Mouse (Mus musculus): ENCODE results near the gene Clec4f.
A peak's percentile ranks its signal among the peaks of the same experiment; 100 is the strongest.

Gene Clec4f

DNA sequence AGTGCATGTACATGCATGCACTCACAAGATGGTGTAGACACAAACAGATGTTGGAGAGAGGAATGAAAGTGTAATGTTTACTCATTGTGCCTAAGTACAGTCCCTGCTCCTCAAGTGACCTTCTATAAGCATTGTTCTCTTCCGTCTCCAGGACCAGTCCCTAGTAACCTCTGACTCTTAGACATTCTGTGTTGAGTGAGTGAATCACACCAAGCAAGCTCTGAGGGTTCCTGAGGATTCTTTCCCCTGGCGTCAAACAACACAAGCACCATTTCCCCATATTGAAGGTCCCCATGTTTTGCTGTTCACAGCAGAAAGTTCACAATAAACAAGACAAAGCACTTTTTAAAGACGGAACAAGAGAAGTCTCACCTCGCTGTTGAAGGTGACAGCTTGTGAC lies 24.2 kb downstream of the Clec4f start:
- DNase-seq (ENCODE audit: low read depth), result no peak

DNA sequence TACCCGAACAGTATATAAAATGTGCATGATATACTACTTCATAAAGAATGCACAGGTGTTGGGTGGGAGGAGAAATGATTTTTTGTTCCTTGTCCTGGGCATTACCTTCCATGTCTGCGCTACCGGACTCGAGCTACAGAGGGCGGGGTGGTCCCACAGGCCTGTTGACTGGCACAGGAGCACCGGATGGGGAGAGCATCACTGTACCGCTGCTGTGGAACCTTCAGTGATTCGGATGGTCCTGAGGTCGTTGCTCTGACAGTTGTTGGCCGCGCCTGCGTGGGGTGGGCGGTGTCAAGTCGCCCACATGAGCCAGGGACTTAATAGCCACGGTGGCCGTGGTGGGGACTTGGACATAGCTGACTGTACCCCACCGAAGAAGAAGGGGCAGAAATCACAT lies 29.2 kb downstream of the Clec4f start:
- no peak for DNase-seq (ENCODE audit: low read depth)

DNA sequence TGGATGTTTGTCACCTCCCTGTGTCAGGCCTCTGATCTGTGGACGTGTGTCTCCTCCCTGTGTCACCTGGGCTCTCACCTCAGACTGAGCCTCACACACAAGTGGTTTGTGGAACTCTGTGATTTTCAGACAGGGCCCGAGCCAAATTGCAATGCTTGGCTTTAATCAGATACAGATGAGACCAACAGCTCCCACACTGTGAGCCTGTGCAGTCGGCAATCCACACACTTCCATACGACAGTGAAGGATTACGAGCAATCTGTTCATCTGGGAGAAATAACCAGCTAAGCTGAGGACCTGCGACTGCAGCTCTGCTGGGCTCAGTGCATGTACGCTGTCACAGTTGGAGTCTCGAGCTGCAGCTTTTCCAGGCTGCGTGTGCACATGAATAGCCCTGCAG lies 36.0 kb downstream of the Clec4f start:
- DNase-seq (ENCODE audit: low read depth), result no peak

DNA sequence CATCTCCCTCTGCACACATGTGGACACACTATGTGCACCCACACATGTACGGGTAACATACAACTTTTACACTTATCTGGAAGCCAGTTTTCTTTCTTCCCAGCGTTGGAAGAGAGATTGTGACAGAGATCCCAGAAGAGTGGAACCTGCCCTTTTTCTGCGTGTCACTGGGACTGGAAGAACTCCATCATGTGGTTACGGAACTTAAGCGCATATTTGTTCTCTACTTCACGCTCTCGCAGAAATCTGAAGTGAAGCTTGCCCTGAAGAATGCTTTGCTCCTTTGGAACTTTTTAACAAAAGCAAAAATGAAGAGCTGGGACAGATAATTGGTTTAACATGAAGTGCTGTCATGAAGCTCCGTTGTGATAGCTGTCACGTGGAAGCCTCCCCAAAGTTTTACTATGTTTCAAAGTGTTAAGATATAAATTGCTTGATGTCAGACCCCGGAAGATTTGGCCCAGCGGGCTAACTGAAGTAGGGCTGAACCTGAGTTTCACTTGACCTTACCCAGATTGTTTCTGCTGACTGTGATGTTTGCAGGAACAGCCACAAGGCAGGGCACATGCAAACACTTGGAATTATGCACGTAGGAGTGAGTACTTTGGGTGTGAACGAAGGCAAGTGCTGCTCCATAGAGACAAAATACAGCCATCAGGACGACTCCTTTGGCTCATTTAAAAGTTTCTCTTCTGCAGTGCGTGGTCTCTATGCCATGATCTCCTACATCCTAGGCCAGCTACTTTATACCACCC lies 38.2 kb downstream of the Clec4f start:
- DNase-seq (ENCODE audit: low read depth), result no peak

DNA sequence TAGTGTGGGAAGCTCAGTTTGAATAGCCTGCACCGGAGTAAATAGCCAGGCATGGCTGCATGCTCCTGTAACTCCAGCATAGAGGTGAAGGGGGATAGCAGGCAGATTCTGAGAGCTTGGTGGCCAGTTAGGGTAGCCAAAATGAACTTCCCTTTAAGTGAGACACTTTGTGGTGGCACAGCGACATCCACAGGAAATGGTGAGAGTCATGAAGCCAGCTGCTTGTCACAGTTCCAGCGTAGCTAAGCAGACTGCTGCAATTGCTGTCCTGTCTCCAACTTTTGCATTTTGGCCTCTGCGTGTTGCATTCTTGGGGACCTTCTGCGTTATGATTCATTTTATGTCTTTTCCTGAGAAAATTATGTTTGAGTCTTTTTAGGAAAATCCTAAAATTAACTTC lies 39.5 kb downstream of the Clec4f start:
- peak; percentile 7 for DNase-seq (ENCODE audit: low read depth)

DNA sequence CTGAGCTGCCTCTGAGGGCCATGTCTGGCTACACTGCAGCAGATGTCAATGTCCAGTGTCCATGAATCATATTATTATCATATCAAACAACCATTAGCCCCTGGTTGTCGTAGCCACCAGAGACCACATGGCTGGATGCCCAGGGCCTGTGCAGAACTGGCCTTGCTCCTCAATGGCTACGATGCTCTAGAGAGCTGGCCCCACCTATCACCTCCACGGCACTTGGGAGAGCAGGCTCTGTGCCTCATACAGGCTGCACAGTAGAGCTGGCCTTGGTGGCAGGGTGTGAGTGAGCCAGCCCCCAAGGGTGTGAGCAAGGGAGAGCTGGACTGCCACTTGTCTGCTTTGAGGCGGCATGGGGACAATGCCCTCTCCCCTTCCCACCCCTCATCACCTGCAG lies 41.5 kb downstream of the Clec4f start:
- no peak for DNase-seq (ENCODE audit: low read depth)

DNA sequence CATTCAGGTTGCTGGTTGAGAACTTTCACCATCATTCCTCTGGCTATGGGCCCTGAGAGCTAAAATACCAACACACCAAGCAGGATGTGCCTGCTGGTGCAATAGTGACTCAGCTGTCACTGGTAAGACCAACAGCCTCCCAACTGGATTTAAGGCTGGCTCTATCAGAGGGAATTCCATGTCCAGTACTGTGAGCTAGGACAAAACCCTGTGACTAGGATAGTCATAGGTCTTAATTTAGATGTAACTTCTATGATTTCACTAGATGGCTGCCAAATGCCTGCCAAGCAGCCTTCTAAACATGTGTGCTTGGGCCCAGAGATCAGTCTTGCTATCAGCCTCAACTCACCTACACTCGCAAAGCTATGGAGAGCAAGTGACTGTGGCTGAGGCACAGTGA lies 43.0 kb downstream of the Clec4f start:
- no peak for DNase-seq (ENCODE audit: low read depth)

DNA sequence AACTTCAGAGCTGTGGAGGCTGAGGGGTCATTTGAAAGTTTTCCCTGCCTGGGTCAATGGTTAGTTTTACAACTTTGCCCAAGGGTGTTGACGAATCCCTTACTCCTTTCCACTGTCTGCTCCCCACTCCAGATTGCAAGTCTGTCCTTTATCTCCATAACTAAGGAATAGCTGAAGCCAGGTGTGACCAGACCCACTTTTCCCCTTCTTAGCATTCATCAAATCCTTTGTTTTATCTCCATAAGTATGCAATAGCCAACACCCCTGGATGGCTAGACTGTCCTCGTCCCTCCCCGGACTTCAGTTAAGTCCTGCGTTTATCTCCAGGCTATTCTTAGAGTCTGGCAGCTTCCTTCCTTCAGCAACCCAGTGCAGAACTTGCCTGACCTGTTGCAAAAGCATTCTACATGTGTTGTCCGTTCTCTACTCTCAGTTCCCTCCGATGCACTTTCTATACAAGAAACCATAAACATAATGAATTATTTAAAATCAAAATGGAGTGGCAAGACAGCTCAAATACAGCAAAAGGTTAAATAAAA lies 56.3 kb downstream of the Clec4f start:
- DNase-seq (ENCODE audit: low read depth), result no peak

DNA sequence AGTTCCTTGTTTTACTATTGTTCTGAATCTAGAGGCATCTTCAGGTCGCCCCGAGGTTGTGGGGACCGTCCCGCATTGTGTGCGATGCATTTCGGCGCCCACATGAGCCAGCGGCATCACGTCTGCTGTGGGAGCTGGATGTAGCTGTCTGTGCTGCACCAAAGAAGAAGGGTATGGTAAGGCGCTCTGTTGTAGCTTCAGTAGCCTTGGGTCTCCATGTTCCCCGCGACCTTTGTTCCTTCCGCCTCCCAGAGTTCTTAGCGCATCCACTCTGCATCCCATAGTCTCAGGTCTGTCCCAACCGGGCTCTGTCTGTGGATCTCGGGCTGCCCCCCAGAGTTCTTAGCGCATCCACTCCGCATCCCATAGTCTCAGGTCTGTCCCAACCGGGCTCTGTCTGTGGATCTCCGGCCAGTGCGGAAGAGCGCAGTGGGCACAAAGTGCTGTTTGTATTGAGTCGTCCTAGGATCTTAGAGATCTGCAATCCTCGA lies 56.9 kb downstream of the Clec4f start:
- DNase-seq (ENCODE audit: low read depth), result no peak

DNA sequence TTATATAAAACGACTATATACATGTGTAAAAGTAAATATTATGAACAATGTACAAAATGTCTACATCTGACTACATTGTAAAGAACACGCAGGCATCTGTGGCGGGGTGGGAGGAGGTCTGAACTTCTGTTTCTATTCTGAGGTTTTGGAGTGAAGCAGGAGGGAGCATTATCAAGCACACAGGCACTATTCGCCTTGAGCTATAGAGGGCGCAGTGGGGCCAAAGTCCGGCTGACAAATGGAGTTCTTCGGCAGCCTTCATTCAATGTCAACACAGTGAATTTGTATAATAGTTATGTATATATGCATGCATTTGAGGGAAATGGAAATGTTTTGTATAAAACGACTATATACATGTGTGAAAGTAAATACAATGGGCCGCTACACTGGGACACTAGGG lies 57.3 kb downstream of the Clec4f start:
- no peak for DNase-seq (ENCODE audit: low read depth)

DNA sequence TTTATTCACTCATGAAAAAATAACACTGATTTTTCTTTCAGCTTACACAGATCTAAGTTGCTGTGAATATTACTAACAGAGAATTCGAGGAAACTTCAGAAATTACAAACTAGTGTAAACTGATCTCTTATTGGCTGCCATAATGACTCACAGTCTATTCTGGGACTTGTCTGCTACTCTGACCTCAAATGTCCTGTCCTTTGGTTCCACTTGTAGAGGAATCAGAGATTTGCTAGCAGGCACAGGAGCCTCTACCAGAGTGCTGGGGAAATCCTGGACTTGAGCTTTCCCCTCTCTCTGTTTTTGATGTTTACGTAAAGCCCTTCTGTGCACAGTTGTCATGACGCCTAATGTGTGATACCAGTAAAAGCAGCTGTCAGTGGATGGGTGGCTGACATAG lies 58.0 kb downstream of the Clec4f start:
- DNase-seq (ENCODE audit: low read depth), result peak; percentile 4

DNA sequence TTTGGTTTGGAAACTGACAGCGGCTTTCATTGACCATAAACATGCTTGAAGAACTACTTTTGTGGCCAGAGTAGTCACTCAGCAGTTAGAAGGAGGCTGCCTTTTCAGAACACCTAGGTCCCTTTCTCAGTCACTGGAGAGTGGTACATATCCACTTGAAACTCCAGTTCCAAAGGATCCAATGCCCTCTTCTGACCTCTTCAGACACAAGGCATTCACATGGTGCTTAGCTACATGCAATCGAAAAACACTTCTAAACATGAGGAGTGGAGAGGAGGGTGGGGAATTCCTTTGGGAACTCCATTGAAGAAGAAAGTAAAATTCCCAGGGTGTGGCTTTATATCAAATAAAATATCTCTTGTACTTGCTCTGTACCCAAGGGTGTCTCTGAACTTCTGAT lies 61.0 kb downstream of the Clec4f start:
- DNase-seq (ENCODE audit: low read depth), result no peak

All from fibroblast of lung, adult 2 months (primary cell).